Mouse (Mus musculus) CH12.LX (cell line): ENCODE data around the gene Mettl27.

Experiments
- E2F4 ChIP-seq: IDR thresholded peaks from 2 replicates; pipeline ENCODE4 v1.6.1; 2011; ENCODE audit warnings: low read depth, low read length, improper control_type of control experiment; ENCODE audit not compliant: insufficient replicate concordance
- EP300 ChIP-seq: IDR thresholded peaks from 2 replicates; pipeline ENCODE4 v1.6.1; 2011; ENCODE audit warnings: low read length, improper control_type of control experiment

- TF ChIP-seq E2F4 (no peak), EP300 (no peak)
These were observed 36.9 kb upstream of the Mettl27 start for GRCm38 (mm10) chr5:134895291-134895690.
